8 mouse cellular contexts compared by ENCODE assay signal in genomic region chr4:107019027-107019426, GRCm38 (mm10). TPM values are rescaled to one million over a fixed set of nuclear protein-coding genes. Genes with fewer than 3 reads are reported as not detected.
DNase-seq lines count a peak whose midpoint lies in the region; ATAC-seq lines count a peak whose summit lies in the region.

No protein-coding gene starts in this region.

- peaks cover 35% of the 10 kb centered on the region for H3K4me1 ChIP-seq in forebrain, embryonic 16.5 days (replicated peaks; ENCODE audit: control insufficient read depth, insufficient read depth, low read length)
- peaks cover 95% of the 10 kb centered on the region for H3K4me1 ChIP-seq in midbrain, embryonic 10.5 days

- no peak for ATAC-seq in cerebellum, adult (ENCODE audit: insufficient number of reproducible peaks, low FRiP score, low TSS enrichment)
- peak; percentile 47 for ATAC-seq in forebrain, embryonic 16.5 days

- H3K4me3 ChIP-seq in forebrain, embryonic 16.5 days (replicated peaks; ENCODE audit: low read length), result no peak overlapping the region
- no peak overlapping the region for H3K4me3 ChIP-seq in midbrain, embryonic 10.5 days

- H3K36me3 ChIP-seq in forebrain, embryonic 16.5 days (ENCODE audit: control insufficient read depth, insufficient read depth), result no peaks in the 10 kb centered on the region
- H3K36me3 ChIP-seq in midbrain, embryonic 10.5 days, result peaks cover 57% of the 10 kb centered on the region

- no peaks in the 10 kb centered on the region for H3K9me3 ChIP-seq in forebrain, embryonic 16.5 days (ENCODE audit: control insufficient read depth, low read length)
- H3K9me3 ChIP-seq in midbrain, embryonic 10.5 days (replicated peaks), result no peaks in the 10 kb centered on the region

- no peak overlapping the region for H3K9ac ChIP-seq in forebrain, embryonic 16.5 days (replicated peaks; ENCODE audit: low read depth, low read length)

- 10% methylated on average over 7 of the region's 7 CpGs for WGBS in forebrain, embryonic 16.5 days
- 80% methylated on average over 7 of the region's 7 CpGs for WGBS in midbrain, embryonic 10.5 days

- no peaks in the 10 kb centered on the region for H3K27me3 ChIP-seq in forebrain, embryonic 16.5 days (replicated peaks; ENCODE audit: control insufficient read depth, insufficient read depth, low read length)
- no peaks in the 10 kb centered on the region for H3K27me3 ChIP-seq in midbrain, embryonic 10.5 days (ENCODE audit: low read depth, poor library complexity, severe bottlenecking)

- H3K4me2 ChIP-seq in forebrain, embryonic 16.5 days (ENCODE audit: low read length), result no peak overlapping the region

- peak; percentile 75 to 78 for DNase-seq in cerebellum, adult 18-20 months
- peak; percentile 30 for DNase-seq in NIH3T3 (ENCODE audit: low read depth)
- peak; percentile 18 for DNase-seq in kidney, postnatal 14 days
- DNase-seq in midbrain, embryonic 10.5 days (ENCODE audit: low spot score), result no peak
- DNase-seq in embryo, embryonic 10 days (ENCODE audit: low spot score), result no peak
- no peak for DNase-seq in thymus, postnatal 25 days

- H3K27ac ChIP-seq in forebrain, embryonic 16.5 days (ENCODE audit: low read length), result no peak overlapping the region
- H3K27ac ChIP-seq in midbrain, embryonic 10.5 days (replicated peaks), result 0 out of 2 replicates have a peak overlapping the region, but pooled peaks have one; percentile 28

RNA-seq across cellular contexts. Expression of gene Mrpl37, which starts 47.6 kb away (rescaled TPM):
- 74.3 and 90.5 TPM in 2 replicates for polyA plus RNA-seq in forebrain, embryonic 16.5 days (2015; fragmentation: Nextera tagmentation; extraction: Ambion mirVana)
- 122 and 123 TPM in 2 replicates for polyA plus RNA-seq in midbrain, embryonic 10.5 days (2016; fragmentation: Nextera tagmentation; extraction: Ambion mirVana)

RNA-seq across cellular contexts. Expression of gene Cyb5rl, which starts 47.8 kb away (rescaled TPM):
- 3.3 and 4.0 TPM in 2 replicates for polyA plus RNA-seq in forebrain, embryonic 16.5 days (2015; fragmentation: Nextera tagmentation; extraction: Ambion mirVana)
- 7.6 and 9.9 TPM in 2 replicates for polyA plus RNA-seq in midbrain, embryonic 10.5 days (2016; fragmentation: Nextera tagmentation; extraction: Ambion mirVana)

Comparison
In these comparisons a context has a peak if more than half of its experiments do, and no peak if none do; other contexts are left out.
1. DNase-seq: peak in cerebellum, adult 18-20 months (2 of 2), NIH3T3 (single experiment) and kidney, postnatal 14 days (single experiment); none in midbrain, embryonic 10.5 days (single experiment), embryo, embryonic 10 days (single experiment) and thymus, postnatal 25 days (single experiment).